Mouse (Mus musculus) forebrain, embryonic 16.5 days (tissue): Measurements from ENCODE around the gene Kif1bp. TPM values are rescaled to one million over a fixed set of nuclear protein-coding genes. Genes with fewer than 3 reads are reported as not detected.

ENCODE experiments used
- ATAC-seq: fragments of 200-750 bp; cut with Nextera tagmentation; 2 replicates; pipeline ENCODE4 v1.8.0; 2017; ENCODE audit warnings: mild to moderate bottlenecking, moderate library complexity
- H3K27ac ChIP-seq: fragments of 300-500 bp; sonication (generic); 2 replicates; pipeline ENCODE4 v1.5.1; 2014; ENCODE audit warnings: low read length, control low read depth
- H3K27me3 ChIP-seq: fragments of 300-500 bp; sonication (generic); replicated peaks from 2 replicates; pipeline ENCODE4 v1.6.1; 2014; ENCODE audit warnings: low read length; ENCODE audit not compliant: control insufficient read depth, insufficient read depth
- H3K36me3 ChIP-seq: fragments of 300-500 bp; sonication (generic); 2 replicates; pipeline ENCODE4 v1.6.1; 2014; ENCODE audit not compliant: control insufficient read depth, insufficient read depth
- H3K4me1 ChIP-seq: fragments of 300-500 bp; sonication (generic); replicated peaks from 2 replicates; pipeline ENCODE4 v1.6.1; 2014; ENCODE audit warnings: low read length; ENCODE audit not compliant: control insufficient read depth, insufficient read depth
- H3K4me2 ChIP-seq: fragments of 300-500 bp; sonication (generic); 2 replicates; pipeline ENCODE4 v1.6.1; 2014; ENCODE audit warnings: mild to moderate bottlenecking, low read length, control low read depth
- H3K4me3 ChIP-seq: fragments of 300-500 bp; sonication (generic); replicated peaks from 2 replicates; pipeline ENCODE4 v1.5.1; 2014; ENCODE audit warnings: mild to moderate bottlenecking, low read length, control low read depth
- H3K9ac ChIP-seq: fragments of 300-500 bp; sonication (generic); replicated peaks from 2 replicates; pipeline ENCODE4 v1.6.1; 2014; ENCODE audit warnings: low read depth, low read length, control low read depth
- H3K9me3 ChIP-seq: fragments of 300-500 bp; sonication (generic); 2 replicates; pipeline ENCODE4 v1.6.1; 2016; ENCODE audit warnings: low read length; ENCODE audit not compliant: control insufficient read depth
- WGBS: fragments of 180-500 bp; shearing (Covaris S2); extraction: QIAGEN DNeasy Blood & Tissue Kit; methylation state at CpG from one replicate; pipeline ENCODE4 v1.1.7; 2014; 5-methylcytosine and 5-hydroxymethylcytosine counted together
- polyA plus RNA-seq: library from polyadenylated mRNA; unstranded; fragments of >200 nt; fragmentation: Nextera tagmentation; extraction: Ambion mirVana; gene quantifications from 2 replicates; pipeline ENCODE4 v1.2.1, GENCODE M21; 2015

Kif1bp gene
- polyA plus RNA-seq, 1 experiment from 2014 or later: 71.4 TPM

- H3K9me3 ChIP-seq: no peaks in the 10 kb centered on the region
- peaks cover 3% of the 10 kb centered on the region; the same call in 1 of the 2 replicates for H3K4me1 ChIP-seq
- no peak overlapping the region for H3K9ac ChIP-seq
- H3K4me3 ChIP-seq: no peak overlapping the region
- no peaks in the 10 kb centered on the region for H3K36me3 ChIP-seq
- ATAC-seq: no peak
- peak overlapping the region; percentile 39 for H3K4me2 ChIP-seq
- no peak overlapping the region for H3K27ac ChIP-seq
- WGBS: 12% methylated on average over 18 of the region's 18 CpGs
- peaks cover 2% of the 10 kb centered on the region; the same call in 1 of the 2 replicates for H3K27me3 ChIP-seq
These were observed 70.5 kb downstream of the Kif1bp start for GRCm38 (mm10) chr10:62507591-62508308.

DNA sequence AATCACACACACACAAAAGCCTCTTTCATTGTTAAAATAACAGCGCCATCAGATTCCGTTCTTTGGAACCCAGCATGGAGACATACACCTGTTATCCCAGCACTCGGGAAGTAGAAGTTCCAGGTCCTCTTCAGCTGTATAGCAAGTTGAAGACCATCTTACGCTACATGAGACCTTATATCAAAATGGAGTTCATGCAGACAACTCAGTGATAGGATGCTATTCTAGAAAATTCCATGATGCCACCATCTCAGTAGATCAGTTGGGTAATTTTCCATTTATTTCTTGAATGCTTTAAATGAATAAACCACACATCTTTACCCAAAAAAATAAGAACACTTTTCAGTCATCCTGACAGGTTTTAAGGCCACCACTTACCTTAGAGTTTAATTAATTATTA lies 71.2 kb downstream of the Kif1bp start:
- Histone ChIP-seq H3K4me1 (peaks cover 3% of the 10 kb centered on the region; the same call in 1 of the 2 replicates), H3K27me3 (peaks cover 2% of the 10 kb centered on the region; the same call in 1 of the 2 replicates), H3K27ac (no peak overlapping the region), H3K36me3 (no peaks in the 10 kb centered on the region), H3K4me3 (no peak overlapping the region), H3K9ac (no peak overlapping the region), H3K9me3 (no peaks in the 10 kb centered on the region), H3K4me2 (no peak overlapping the region)
- ATAC-seq: no peak
- 86% methylated on average over 4 of the region's 4 CpGs for WGBS

DNA sequence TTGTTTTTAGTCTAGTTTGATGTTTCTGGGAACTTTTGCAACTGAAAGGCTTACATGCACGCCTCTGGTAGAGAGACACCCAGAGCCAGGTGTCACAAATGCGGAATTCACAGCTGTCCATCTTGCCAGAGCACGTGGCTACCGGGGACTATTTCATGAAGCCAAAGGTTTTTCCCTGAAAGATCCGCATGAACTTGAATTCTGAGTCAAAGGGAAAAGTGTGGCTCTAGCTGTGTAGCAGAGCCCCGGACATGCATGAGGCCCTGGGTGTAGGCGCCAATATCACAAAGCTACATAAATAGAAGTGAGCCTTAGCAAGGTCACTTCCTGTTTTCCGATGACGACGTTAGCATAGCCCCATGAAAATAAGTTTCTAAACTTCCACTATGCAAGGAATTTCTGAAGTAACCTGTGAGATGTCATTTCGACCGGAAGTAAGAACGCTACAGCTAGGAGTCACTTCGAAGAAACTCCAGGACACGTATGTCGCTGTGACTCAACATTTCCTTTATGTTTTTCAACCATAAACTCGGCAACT lies 72.2 kb downstream of the Kif1bp start:
- no peak for ATAC-seq

DNA sequence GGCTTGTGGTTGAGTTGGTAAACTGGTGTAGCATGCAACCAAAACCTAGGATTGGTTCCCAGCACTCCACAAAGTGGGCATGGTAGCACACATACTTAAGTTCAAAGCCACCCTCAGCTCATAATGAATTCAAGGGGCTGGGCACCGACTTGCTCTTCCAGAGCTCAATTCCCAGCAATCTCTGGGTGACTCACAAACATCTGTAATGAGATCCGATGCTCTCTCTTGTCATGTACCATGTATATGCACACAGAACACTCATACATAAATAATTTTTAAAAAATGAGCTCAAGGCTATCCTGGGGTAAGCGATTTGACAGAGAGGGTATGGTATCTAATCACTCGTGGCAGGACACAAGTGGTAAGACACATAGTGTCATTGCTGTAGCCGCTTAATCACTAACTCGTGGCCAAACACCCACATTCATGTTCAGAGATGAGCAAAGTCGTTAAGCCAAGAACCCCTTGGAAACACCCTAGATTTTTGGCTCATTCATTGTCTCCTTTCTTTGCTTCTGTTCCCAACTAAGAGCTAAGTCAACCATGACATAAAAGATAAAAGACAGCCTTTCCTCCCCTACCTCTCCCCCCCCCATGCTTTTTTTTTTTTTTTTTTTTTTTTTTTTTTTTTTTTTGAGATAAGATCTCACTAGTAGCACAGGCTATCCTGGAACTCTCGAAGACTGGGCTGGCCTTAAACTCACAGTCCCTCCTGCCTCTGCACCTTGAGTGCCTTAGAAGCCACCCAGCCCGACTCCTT lies 72.9 kb downstream of the Kif1bp start:
- no peak for ATAC-seq
- Histone ChIP-seq H3K27me3 (peaks cover 2% of the 10 kb centered on the region; the same call in 1 of the 2 replicates), H3K4me2 (no peak overlapping the region), H3K36me3 (no peaks in the 10 kb centered on the region), H3K4me1 (peaks cover 3% of the 10 kb centered on the region; the same call in 1 of the 2 replicates), H3K9ac (no peak overlapping the region), H3K27ac (no peak overlapping the region), H3K9me3 (no peaks in the 10 kb centered on the region), H3K4me3 (no peak overlapping the region)
- WGBS: 68% methylated on average over 9 of the region's 9 CpGs

More for the DNA sequence above, 72.2 kb downstream of the Kif1bp start:
- H3K4me2 ChIP-seq: no peak overlapping the region
- no peaks in the 10 kb centered on the region for H3K9me3 ChIP-seq
- H3K27ac ChIP-seq: no peak overlapping the region
- 87% methylated on average over 17 of the region's 17 CpGs for WGBS
- no peaks in the 10 kb centered on the region for H3K36me3 ChIP-seq
- H3K9ac ChIP-seq: no peak overlapping the region
- H3K27me3 ChIP-seq: peaks cover 2% of the 10 kb centered on the region; the same call in 1 of the 2 replicates
- H3K4me3 ChIP-seq: no peak overlapping the region
- peaks cover 3% of the 10 kb centered on the region; the same call in 1 of the 2 replicates for H3K4me1 ChIP-seq

GRCm38 (mm10) chr10:62503836-62504628 lies 74.2 kb downstream of the Kif1bp start:
- WGBS: 73% methylated on average over 12 of the region's 12 CpGs
- H3K9me3 ChIP-seq: no peaks in the 10 kb centered on the region
- H3K27me3 ChIP-seq: peaks cover 2% of the 10 kb centered on the region; the same call in 1 of the 2 replicates

GRCm38 (mm10) chr10:62503353-62503752 lies 74.9 kb downstream of the Kif1bp start:
- peaks cover 3% of the 10 kb centered on the region; the same call in 1 of the 2 replicates for H3K4me1 ChIP-seq
- ATAC-seq: no peak
- H3K9ac ChIP-seq: no peak overlapping the region
- no peaks in the 10 kb centered on the region for H3K36me3 ChIP-seq
- peaks cover 2% of the 10 kb centered on the region; the same call in 1 of the 2 replicates for H3K27me3 ChIP-seq
- no peak overlapping the region for H3K27ac ChIP-seq
- H3K9me3 ChIP-seq: no peaks in the 10 kb centered on the region
- WGBS: 82% methylated on average over 4 of the region's 4 CpGs
- H3K4me2 ChIP-seq: no peak overlapping the region
- no peak overlapping the region for H3K4me3 ChIP-seq

More at GRCm38 (mm10) chr10:62503836-62504628, 74.2 kb downstream of the Kif1bp start:
- H3K4me1 ChIP-seq: peaks cover 3% of the 10 kb centered on the region; the same call in 1 of the 2 replicates
- ATAC-seq: no peak
- no peak overlapping the region for H3K9ac ChIP-seq
- no peak overlapping the region for H3K4me3 ChIP-seq
- H3K4me2 ChIP-seq: no peak overlapping the region
- H3K36me3 ChIP-seq: no peaks in the 10 kb centered on the region
- H3K27ac ChIP-seq: no peak overlapping the region

DNA sequence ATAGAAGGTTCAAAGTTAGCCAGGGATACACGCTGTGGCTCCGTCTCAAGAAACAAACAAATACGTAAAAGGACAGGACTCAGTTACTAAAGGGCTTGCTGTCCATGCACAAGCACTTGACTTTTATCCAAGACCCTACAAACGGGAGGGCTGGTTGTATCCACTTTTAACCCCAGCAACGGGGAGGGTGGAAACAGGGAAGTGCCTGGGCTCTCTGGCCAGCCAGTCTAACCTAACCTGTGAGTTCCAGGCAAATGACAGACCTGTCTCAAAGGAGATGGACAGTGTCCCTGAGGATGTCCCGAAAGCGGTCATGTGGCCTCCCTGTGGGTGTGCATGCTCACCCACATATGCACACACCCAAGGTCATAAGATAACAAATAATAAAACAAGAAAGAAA lies 76.3 kb downstream of the Kif1bp start:
- H3K9me3 ChIP-seq: no peaks in the 10 kb centered on the region
- no peaks in the 10 kb centered on the region for H3K36me3 ChIP-seq

GRCm38 (mm10) chr10:62500916-62501615 lies 77.2 kb downstream of the Kif1bp start:
- WGBS: 88% methylated on average over 9 of the region's 9 CpGs
- Histone ChIP-seq H3K9me3 (no peaks in the 10 kb centered on the region), H3K4me1 (no peaks in the 10 kb centered on the region), H3K27ac (no peak overlapping the region), H3K4me3 (no peak overlapping the region), H3K4me2 (no peak overlapping the region), H3K36me3 (no peaks in the 10 kb centered on the region), H3K27me3 (no peaks in the 10 kb centered on the region), H3K9ac (no peak overlapping the region)
- ATAC-seq: no peak

More for the DNA sequence above, 76.3 kb downstream of the Kif1bp start:
- ATAC-seq: no peak
- Histone ChIP-seq H3K4me1 (no peaks in the 10 kb centered on the region), H3K4me2 (no peak overlapping the region), H3K4me3 (no peak overlapping the region), H3K9ac (no peak overlapping the region), H3K27me3 (no peaks in the 10 kb centered on the region), H3K27ac (no peak overlapping the region)
- WGBS: 85% methylated on average over 7 of the region's 7 CpGs
